Mouse (Mus musculus) forebrain, embryonic 11.5 days (tissue): ENCODE measurements around the gene Atrip. TPM values are rescaled to one million over a fixed set of nuclear protein-coding genes. Genes with fewer than 3 reads are reported as not detected.

Experiments
- ATAC-seq: fragments of 200-750 bp; cut with Nextera tagmentation; replicated peaks from 2 replicates; pipeline ENCODE4 v1.8.0; 2017; ENCODE audit warnings: moderate TSS enrichment; ENCODE audit not compliant: low FRiP score
- DNase-seq: peaks from one replicate; pipeline ENCODE4 v3.0.0-alpha.2; 2017; ENCODE audit warnings: low spot score
- H3K27ac ChIP-seq: fragments of 300-500 bp; sonication (generic); 2 replicates; pipeline ENCODE4 v1.5.1; 2014; ENCODE audit warnings: low read depth, low read length
- H3K27me3 ChIP-seq: fragments of 300-500 bp; sonication (generic); 2 replicates; pipeline ENCODE4 v1.6.1; 2014; ENCODE audit warnings: mild to moderate bottlenecking, low read length, mixed read lengths; ENCODE audit not compliant: control insufficient read depth, insufficient read depth
- H3K36me3 ChIP-seq: fragments of 300-500 bp; sonication (generic); 2 replicates; pipeline ENCODE4 v1.6.1; 2014; ENCODE audit warnings: mild to moderate bottlenecking, low read length, moderate library complexity, mixed read lengths; ENCODE audit not compliant: control insufficient read depth, insufficient read depth
- H3K4me1 ChIP-seq: fragments of 300-500 bp; sonication (generic); replicated peaks from 2 replicates; pipeline ENCODE4 v1.6.1; 2014; ENCODE audit warnings: low read length, mixed read lengths; ENCODE audit not compliant: control insufficient read depth, insufficient read depth
- H3K4me2 ChIP-seq: fragments of 300-500 bp; sonication (generic); 2 replicates; pipeline ENCODE4 v1.6.1; 2014; ENCODE audit warnings: low read depth, mild to moderate bottlenecking, low read length, moderate library complexity, mixed read lengths; ENCODE audit not compliant: severe bottlenecking
- H3K4me3 ChIP-seq: fragments of 300-500 bp; sonication (generic); 2 replicates; pipeline ENCODE4 v1.5.1; 2014; ENCODE audit warnings: low read depth, low read length
- H3K9ac ChIP-seq: fragments of 300-500 bp; sonication (generic); 2 replicates; pipeline ENCODE4 v1.6.1; 2014; ENCODE audit warnings: low read length
- H3K9me3 ChIP-seq: fragments of 300-500 bp; sonication (generic); 2 replicates; pipeline ENCODE4 v1.6.1; 2016; ENCODE audit warnings: low read length, mixed read lengths; ENCODE audit not compliant: control insufficient read depth
- WGBS: fragments of 180-500 bp; shearing (Covaris S2); extraction: QIAGEN DNeasy Blood & Tissue Kit; methylation state at CpG from one replicate; pipeline ENCODE4 v1.1.7; 2014; 5-methylcytosine and 5-hydroxymethylcytosine counted together
- polyA plus RNA-seq: library from polyadenylated mRNA; unstranded; fragments of >200 nt; fragmentation: Nextera tagmentation; extraction: Ambion mirVana; gene quantifications from 2 replicates; pipeline ENCODE4 v1.2.1, GENCODE M21; 2014

Atrip gene
- polyA plus RNA-seq, 1 experiment from 2014 or later = 32.1 TPM

- 11% methylated on average over 9 of the region's 9 CpGs for WGBS
- DNase-seq (no peak), ATAC-seq (no peak)
- Histone ChIP-seq H3K4me2 (peak overlapping the region; percentile 53), H3K4me3 (peak overlapping the region; percentile 70), H3K4me1 (peaks cover 28% of the 10 kb centered on the region), H3K9ac (peak overlapping the region; percentile 97), H3K9me3 (no peaks in the 10 kb centered on the region), H3K36me3 (no peaks in the 10 kb centered on the region; the same call in 1 of the 2 replicates), H3K27ac (peak overlapping the region; percentile 100), H3K27me3 (no peaks in the 10 kb centered on the region)
These were observed 22.3 kb upstream of the Atrip start for GRCm38 (mm10) chr9:109096251-109096661.

- under 1% methylated on average over 86 of the region's 102 CpGs for WGBS
- ATAC-seq = peak; percentile 77
- Histone ChIP-seq H3K27me3 (no peaks in the 10 kb centered on the region), H3K4me2 (peak within 1 kb of the TSS; percentile 53), H3K9me3 (no peaks in the 10 kb centered on the region), H3K4me3 (peak within 1 kb of the TSS; percentile 70), H3K4me1 (peaks cover 34% of the 10 kb centered on the region), H3K27ac (peak within 1 kb of the TSS; percentile 100), H3K36me3 (no peaks in the 10 kb centered on the region; the same call in 1 of the 2 replicates), H3K9ac (peak within 1 kb of the TSS; percentile 97)
- peak; percentile 92 for DNase-seq
These were observed 21.4 kb upstream of the Atrip start, which contains the start of gene Plxnb1 for GRCm38 (mm10) chr9:109095137-109095982. Plxnb1 (plus strand) TSS chr9:109095389.

DNA sequence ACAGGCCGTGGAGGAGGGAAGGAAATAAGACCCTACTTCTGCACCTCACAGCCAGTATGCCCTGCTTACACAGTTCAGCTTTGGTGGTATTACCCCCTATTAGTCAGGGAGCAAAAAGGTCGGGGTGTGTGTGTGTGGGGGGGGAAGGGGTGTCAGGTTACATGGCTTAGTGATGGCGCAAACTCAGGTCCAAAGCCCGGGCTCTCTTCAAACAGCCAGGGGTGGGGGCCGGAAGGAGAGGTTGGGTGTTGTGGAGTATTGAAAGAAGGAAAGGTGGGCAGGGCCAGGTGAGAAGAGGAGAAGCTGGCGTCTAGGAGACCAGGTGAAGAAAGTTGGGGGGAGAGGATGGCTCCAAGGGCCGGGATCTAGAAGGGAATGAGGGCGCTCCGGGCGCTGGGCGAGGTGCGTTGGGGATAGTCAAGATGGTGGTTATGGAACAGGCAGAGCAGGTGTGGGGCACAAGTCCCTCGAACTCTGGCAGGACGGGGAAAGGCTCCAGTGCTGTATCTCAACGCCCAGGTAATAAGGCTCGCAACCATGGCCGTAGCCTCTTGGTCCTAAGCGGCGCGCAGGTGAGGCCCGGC lies 20.7 kb upstream of the Atrip start:
- peaks cover 35% of the 10 kb centered on the region for H3K4me1 ChIP-seq

GRCm38 (mm10) chr9:109093786-109094552 lies 20.0 kb upstream of the Atrip start:
- 19% methylated on average over 11 of the region's 11 CpGs for WGBS
- Histone ChIP-seq H3K36me3 (no peaks in the 10 kb centered on the region; the same call in 1 of the 2 replicates), H3K4me1 (peaks cover 32% of the 10 kb centered on the region), H3K27me3 (no peaks in the 10 kb centered on the region), H3K27ac (peak overlapping the region; percentile 100; the same call in 1 of the 2 replicates), H3K4me3 (peak overlapping the region; percentile 70), H3K9ac (peak overlapping the region; percentile 97), H3K9me3 (no peaks in the 10 kb centered on the region), H3K4me2 (peak overlapping the region; percentile 53)
- ATAC-seq (no peak), DNase-seq (no peak)

More for the DNA sequence above, 20.7 kb upstream of the Atrip start:
- peak overlapping the region; percentile 53 for H3K4me2 ChIP-seq
- peak overlapping the region; percentile 100 for H3K27ac ChIP-seq
- no peaks in the 10 kb centered on the region for H3K9me3 ChIP-seq
- WGBS = under 1% methylated on average over 15 of the region's 21 CpGs
- H3K27me3 ChIP-seq = no peaks in the 10 kb centered on the region
- H3K4me3 ChIP-seq = peak overlapping the region; percentile 70
- peak overlapping the region; percentile 97 for H3K9ac ChIP-seq
- peak; percentile 71 for DNase-seq
- H3K36me3 ChIP-seq = no peaks in the 10 kb centered on the region; the same call in 1 of the 2 replicates
- peak; percentile 16; the same call in 1 of the 2 replicates for ATAC-seq

- no peak overlapping the region for H3K4me2 ChIP-seq
- ATAC-seq (no peak), DNase-seq (no peak)
- no peaks in the 10 kb centered on the region for H3K27me3 ChIP-seq
- no peaks in the 10 kb centered on the region; the same call in 1 of the 2 replicates for H3K36me3 ChIP-seq
- no peak overlapping the region for H3K4me3 ChIP-seq
- no peak overlapping the region for H3K9ac ChIP-seq
- WGBS = 47% methylated on average over 6 of the region's 6 CpGs
- no peak overlapping the region for H3K27ac ChIP-seq
- no peaks in the 10 kb centered on the region for H3K9me3 ChIP-seq
- peaks cover 22% of the 10 kb centered on the region for H3K4me1 ChIP-seq
These were observed 18.9 kb upstream of the Atrip start for GRCm38 (mm10) chr9:109092799-109093198.

DNA sequence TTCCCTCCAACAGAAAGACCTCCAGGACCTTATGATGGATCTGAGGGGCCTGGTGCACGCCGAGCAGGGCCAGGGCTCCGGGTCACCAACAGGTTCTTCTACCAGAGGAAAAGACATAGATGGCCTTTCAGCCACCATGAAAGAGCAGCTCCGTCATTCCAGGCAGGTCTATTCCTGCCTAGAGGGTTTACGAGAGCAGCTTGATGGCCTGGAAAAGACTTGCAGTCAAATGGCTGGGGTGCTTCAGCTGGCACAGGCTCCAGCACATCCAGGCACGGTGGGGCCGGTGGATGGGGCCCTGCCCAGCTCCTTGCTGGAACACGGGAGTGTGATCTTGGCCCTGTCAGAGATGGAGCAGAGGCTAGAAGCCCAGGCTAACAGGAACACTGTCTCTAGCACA lies 17.9 kb upstream of the Atrip start:
- DNase-seq (peak; percentile 51), ATAC-seq (no peak)
- H3K27me3 ChIP-seq = no peaks in the 10 kb centered on the region
- no peaks in the 10 kb centered on the region for H3K9me3 ChIP-seq
- WGBS = 91% methylated on average over 8 of the region's 8 CpGs
- no peak overlapping the region for H3K9ac ChIP-seq
- peaks cover 21% of the 10 kb centered on the region for H3K4me1 ChIP-seq
- no peak overlapping the region for H3K4me2 ChIP-seq
- no peaks in the 10 kb centered on the region; the same call in 1 of the 2 replicates for H3K36me3 ChIP-seq
- no peak overlapping the region for H3K27ac ChIP-seq
- no peak overlapping the region for H3K4me3 ChIP-seq

DNA sequence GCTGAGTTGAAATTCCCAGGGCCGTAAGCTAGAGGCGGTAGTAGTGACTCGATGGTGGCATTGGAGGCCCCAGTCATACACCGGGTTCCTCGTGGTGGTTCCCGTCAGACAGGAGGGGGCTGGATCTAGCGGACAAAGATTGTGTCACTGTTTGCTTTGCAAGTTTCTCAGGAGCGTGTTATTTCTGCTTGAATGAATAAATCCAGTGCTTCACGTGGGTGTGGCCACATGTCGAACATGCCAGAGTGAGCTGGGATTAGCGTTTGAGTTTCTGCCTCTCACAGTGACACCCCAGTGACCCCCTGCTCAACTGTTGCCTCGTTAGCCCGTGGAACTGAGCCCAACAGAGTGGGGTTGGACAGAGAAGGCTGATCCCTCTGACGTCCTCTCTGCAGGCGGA lies 16.5 kb upstream of the Atrip start:
- Histone ChIP-seq H3K27ac (no peak overlapping the region), H3K36me3 (no peaks in the 10 kb centered on the region; the same call in 1 of the 2 replicates), H3K9ac (peak overlapping the region; percentile 20; the same call in 1 of the 2 replicates), H3K4me2 (no peak overlapping the region), H3K27me3 (no peaks in the 10 kb centered on the region), H3K4me3 (no peak overlapping the region), H3K9me3 (no peaks in the 10 kb centered on the region), H3K4me1 (peaks cover 19% of the 10 kb centered on the region)
- ATAC-seq (no peak), DNase-seq (peak; percentile 57)
- 24% methylated on average over 15 of the region's 15 CpGs for WGBS

GRCm38 (mm10) chr9:109087987-109088386 lies 14.1 kb upstream of the Atrip start:
- peaks cover 13% of the 10 kb centered on the region; the same call in 1 of the 2 replicates for H3K4me1 ChIP-seq
- ATAC-seq = 0 out of 2 replicates have a peak, but pooled peaks have one; percentile 8
- H3K4me3 ChIP-seq = no peak overlapping the region
- H3K9me3 ChIP-seq = no peaks in the 10 kb centered on the region
- 7% methylated on average over 5 of the region's 5 CpGs for WGBS
- no peaks in the 10 kb centered on the region for H3K27me3 ChIP-seq
- H3K27ac ChIP-seq = no peak overlapping the region
- peak overlapping the region; percentile 9; the same call in 1 of the 2 replicates for H3K9ac ChIP-seq
- DNase-seq = peak; percentile 52
- no peak overlapping the region for H3K4me2 ChIP-seq
- no peaks in the 10 kb centered on the region; the same call in 1 of the 2 replicates for H3K36me3 ChIP-seq
